Mouse (Mus musculus) lung, postnatal 36 days (tissue): ENCODE measurements around the gene Gnpat.

Source experiments
- DNase-seq: peaks from one replicate; pipeline ENCODE4 v3.0.0; 2022; ENCODE audit warnings: mixed read lengths

The Gnpat gene

GRCm38 (mm10) chr8:124910349-124910748, 47.5 kb downstream of the Gnpat start:
- DNase-seq: no peak

GRCm38 (mm10) chr8:124911938-124912872, 49.4 kb downstream of the Gnpat start:
- peak; percentile 17 for DNase-seq

GRCm38 (mm10) chr8:124914061-124914460, 51.2 kb downstream of the Gnpat start:
- no peak for DNase-seq

GRCm38 (mm10) chr8:124917741-124918484, 55.1 kb downstream of the Gnpat start:
- no peak for DNase-seq

GRCm38 (mm10) chr8:124921369-124922279, 58.8 kb downstream of the Gnpat start:
- peak; percentile 41 for DNase-seq

- DNase-seq: no peak
These were observed 59.8 kb downstream of the Gnpat start for GRCm38 (mm10) chr8:124922490-124923089.

- DNase-seq: peak; percentile 35
These were observed 61.3 kb downstream of the Gnpat start for GRCm38 (mm10) chr8:124923971-124924652.

- no peak for DNase-seq
These were observed 62.9 kb downstream of the Gnpat start for GRCm38 (mm10) chr8:124925544-124926266.

- peak; percentile 67 for DNase-seq
These were observed 63.5 kb downstream of the Gnpat start for GRCm38 (mm10) chr8:124926351-124926771.

GRCm38 (mm10) chr8:124929006-124929405, 66.2 kb downstream of the Gnpat start:
- no peak for DNase-seq

- no peak for DNase-seq
These were observed 67.3 kb downstream of the Gnpat start for GRCm38 (mm10) chr8:124930086-124930485.

- no peak for DNase-seq
These were observed 67.8 kb downstream of the Gnpat start for GRCm38 (mm10) chr8:124930649-124931048.

GRCm38 (mm10) chr8:124932435-124932834, 69.6 kb downstream of the Gnpat start:
- no peak for DNase-seq

- no peak for DNase-seq
These were observed 72.3 kb downstream of the Gnpat start for GRCm38 (mm10) chr8:124935116-124935515.

- DNase-seq: no peak
These were observed 73.9 kb downstream of the Gnpat start for GRCm38 (mm10) chr8:124936699-124937098.

- no peak for DNase-seq
These were observed 74.5 kb downstream of the Gnpat start for GRCm38 (mm10) chr8:124937293-124937692.
